Mouse (Mus musculus): Measurements from ENCODE around the gene Tmem208. TPM values are rescaled to one million over a fixed set of nuclear protein-coding genes. Genes with fewer than 3 reads are reported as not detected.

Gene Tmem208
- 23.7 and 24.6 TPM in 2 replicates for polyA plus RNA-seq (2012)

DNA sequence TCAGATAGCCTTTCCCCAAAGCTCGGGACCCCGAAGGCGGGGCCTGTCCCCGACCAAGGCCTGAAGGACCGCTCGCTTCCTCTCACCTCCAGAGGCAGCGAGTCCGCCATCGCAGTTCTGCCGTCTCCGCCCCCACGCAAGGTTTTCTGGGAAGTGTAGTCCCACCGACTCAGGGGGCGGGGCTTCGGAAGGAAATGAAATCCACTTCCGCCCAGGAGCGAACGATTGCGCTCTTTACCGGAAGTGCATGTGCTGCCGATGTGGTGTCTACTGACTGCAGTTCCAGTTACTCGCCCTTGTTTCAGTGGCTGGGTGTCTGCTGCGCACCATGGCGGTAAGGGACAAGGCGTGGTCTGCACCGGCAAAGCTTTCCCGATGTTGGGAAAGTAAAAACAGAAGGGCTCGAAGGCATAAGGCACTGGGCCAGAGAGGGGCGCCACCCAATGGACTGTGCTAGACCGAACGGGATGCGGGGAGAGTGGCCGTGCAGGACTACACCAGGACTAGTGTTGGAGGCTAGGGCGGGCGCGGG is at the start of gene Tmem208, which contains the start of gene Lrrc29:
Tmem208 (plus strand) TSS at position 214 of the 532 bp plus-strand sequence.
Lrrc29 (minus strand) TSS at position 138 of the 532 bp plus-strand sequence.

DNA sequence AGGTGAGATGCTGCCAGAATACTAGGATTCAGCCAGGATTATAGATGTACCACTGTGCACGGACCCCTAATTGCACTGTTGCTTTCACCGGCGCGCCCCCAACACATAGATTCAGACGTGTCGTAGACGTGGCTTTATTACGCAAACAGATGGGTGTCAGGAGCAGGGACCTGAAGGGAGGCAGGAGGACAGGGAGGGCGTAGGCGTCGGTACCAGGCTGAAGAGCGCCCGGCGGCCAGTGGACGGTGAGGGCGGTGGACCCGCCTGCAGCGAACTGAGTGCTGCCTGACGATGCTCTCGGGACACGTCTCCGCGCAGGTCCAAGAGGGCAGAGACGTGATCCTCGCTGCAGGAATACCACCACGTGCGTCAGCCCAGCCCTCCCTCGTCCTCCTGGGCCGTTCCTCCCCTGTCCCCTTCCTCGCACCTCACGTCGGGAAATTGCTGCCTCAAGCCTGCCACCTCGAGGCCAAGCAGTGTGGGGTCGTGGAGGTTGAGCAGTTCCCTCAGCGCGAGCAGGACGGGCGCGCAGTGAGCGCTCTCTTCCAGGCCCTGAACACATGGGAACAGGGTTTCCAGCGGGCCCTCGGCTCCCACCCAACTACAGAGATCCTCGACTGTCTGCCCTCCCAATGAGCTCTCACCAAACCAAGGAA is 36.2 kb upstream of the Tmem208 start, which contains the start of gene 4931428F04Rik:
4931428F04Rik (minus strand) TSS at position 60 of the 656 bp plus-strand sequence.

DNA sequence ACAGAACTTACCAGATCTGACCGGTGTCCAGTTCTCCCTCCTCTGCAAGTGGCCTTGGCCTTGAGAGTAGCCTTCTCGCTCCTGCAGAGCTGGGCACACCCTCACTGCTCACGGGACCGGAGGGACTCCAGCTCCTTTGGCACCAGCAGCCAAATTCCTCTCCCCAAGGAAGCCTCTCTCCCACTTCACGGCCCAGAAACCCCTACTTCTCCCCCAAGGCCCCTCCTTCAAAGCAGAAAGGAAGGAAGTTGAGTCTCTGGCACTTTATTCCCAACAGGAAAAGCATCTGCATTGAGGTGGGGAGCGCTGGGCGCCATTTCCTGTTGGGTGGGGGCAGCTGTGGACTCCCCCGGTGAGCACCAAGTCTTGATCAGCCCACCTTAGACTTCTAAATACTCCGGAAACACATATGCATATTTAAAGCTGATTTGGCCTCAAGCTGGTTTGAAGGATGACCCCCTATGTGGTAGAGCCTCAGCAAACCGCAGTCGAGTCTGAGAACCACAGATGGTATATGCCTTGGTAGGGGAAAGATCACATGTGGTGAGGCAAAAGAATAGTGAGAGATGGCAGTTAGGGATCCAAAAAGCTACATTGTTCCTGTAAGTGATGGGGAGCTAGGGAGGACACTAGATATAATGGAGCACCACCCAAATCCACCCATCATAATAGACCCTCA is 30.1 kb upstream of the Tmem208 start, which contains the start of gene Exoc3l:
Exoc3l (minus strand) TSS at position 207 of the 679 bp plus-strand sequence.

GRCm38 (mm10) chr8:105297511-105298192 is 28.5 kb upstream of the Tmem208 start, which contains the start of gene E2f4:
Gene E2f4 (plus strand): TSS chr8:105297663.

GRCm38 (mm10) chr8:105305211-105306145 is 20.7 kb upstream of the Tmem208 start, which contains the start of gene Elmo3:
Gene Elmo3 (plus strand): TSS chr8:105305601.

GRCm38 (mm10) chr8:105347428-105348221 is 21.5 kb downstream of the Tmem208 start, which contains the start of gene Fhod1:
Gene Fhod1 (minus strand): TSS chr8:105347953.

DNA sequence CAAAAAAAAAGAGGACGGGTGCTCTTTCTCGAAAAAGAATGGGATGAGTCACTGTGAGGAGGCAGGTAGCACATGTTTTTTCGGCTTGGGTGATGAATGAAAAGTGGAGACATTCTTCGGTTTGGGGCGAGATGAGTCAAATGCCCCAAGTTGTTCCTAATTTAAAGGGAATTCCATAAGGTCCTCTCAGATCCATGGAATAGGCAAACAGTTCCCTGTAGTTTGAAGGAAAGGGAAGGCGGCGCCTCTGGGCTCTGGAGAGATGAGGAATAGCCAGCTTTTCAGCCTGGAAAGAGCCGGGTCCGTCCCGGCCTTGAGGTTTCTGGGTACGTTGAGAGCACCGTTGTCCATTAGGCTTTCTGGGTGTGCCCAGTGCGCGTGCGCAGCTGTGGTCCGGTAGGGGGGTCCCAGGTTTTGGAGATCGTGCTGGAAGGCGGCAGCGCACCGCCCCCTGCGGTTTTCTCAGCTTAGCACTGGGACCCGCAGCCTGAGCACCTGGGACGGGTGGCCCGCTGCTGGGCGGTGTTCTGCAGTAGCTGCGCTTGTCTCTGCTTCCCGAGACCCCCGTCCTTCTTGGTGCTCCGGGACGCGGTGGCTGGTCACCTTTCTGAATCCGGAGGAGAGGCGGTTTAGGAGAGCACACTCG is 22.4 kb downstream of the Tmem208 start, which contains the start of gene Slc9a5:
Slc9a5 (plus strand) TSS at position 394 of the 646 bp plus-strand sequence.

GRCm38 (mm10) chr8:105373032-105373431 is 46.9 kb downstream of the Tmem208 start, which contains the start of gene Plekhg4:
Gene Plekhg4 (plus strand): TSS chr8:105373274.

Other genes with a start within 250 kb of the Tmem208 start
- not detected in 2 replicates for gene Ces3b, start 242.6 kb upstream of the Tmem208 start, polyA plus RNA-seq (2012)
- gene Ces4a, start 194.6 kb upstream of the Tmem208 start, polyA plus RNA-seq (2012) = not detected in 2 replicates
- 37.9 and 39.6 TPM in 2 replicates for gene Cbfb, start 155.7 kb upstream of the Tmem208 start, polyA plus RNA-seq (2012)
- gene D230025D16Rik, start 101.2 kb upstream of the Tmem208 start, polyA plus RNA-seq (2012) = 5.9 and 6.6 TPM in 2 replicates
- gene B3gnt9, start 71.2 kb upstream of the Tmem208 start, polyA plus RNA-seq (2012) = 2.3 and 3.5 TPM in 2 replicates
- 29.0 and 32.2 TPM in 2 replicates for gene Tradd, start 61.7 kb upstream of the Tmem208 start, polyA plus RNA-seq (2012)
- 6.1 and 10.2 TPM in 2 replicates for gene Fbxl8, start 61.7 kb upstream of the Tmem208 start, polyA plus RNA-seq (2012)
- gene Hsf4, start 56.6 kb upstream of the Tmem208 start, polyA plus RNA-seq (2012) = 0.05 and 0.12 TPM in 2 replicates
- gene Nol3, start 50.2 kb upstream of the Tmem208 start, polyA plus RNA-seq (2012) = 0.22 TPM in 1 of 2 replicates, not detected in the other
- gene 4931428F04Rik, start 36.5 kb upstream of the Tmem208 start, polyA plus RNA-seq (2012) = 3.8 and 4.6 TPM in 2 replicates
- gene Exoc3l, start 30.3 kb upstream of the Tmem208 start, polyA plus RNA-seq (2012) = 5.4 and 6.5 TPM in 2 replicates
- gene E2f4, start 28.7 kb upstream of the Tmem208 start, polyA plus RNA-seq (2012) = 60.7 and 71.9 TPM in 2 replicates
- gene Elmo3, start 20.8 kb upstream of the Tmem208 start, polyA plus RNA-seq (2012) = 1.5 and 2.0 TPM in 2 replicates
- 1.2 and 1.3 TPM in 2 replicates for gene Lrrc29, start 76 bp upstream of the Tmem208 start, polyA plus RNA-seq (2012)
- gene Fhod1, start 21.6 kb downstream of the Tmem208 start, polyA plus RNA-seq (2012) = 23.7 and 27.7 TPM in 2 replicates
- 2.1 and 2.9 TPM in 2 replicates for gene Slc9a5, start 22.5 kb downstream of the Tmem208 start, polyA plus RNA-seq (2012)
- 0.06 and 0.10 TPM in 2 replicates for gene Plekhg4, start 46.9 kb downstream of the Tmem208 start, polyA plus RNA-seq (2012)
- gene Kctd19, start 87.1 kb downstream of the Tmem208 start, polyA plus RNA-seq (2012) = not detected in 2 replicates
- 0.42 and 0.69 TPM in 2 replicates for gene Lrrc36, start 87.2 kb downstream of the Tmem208 start, polyA plus RNA-seq (2012)
- 1.6 and 2.3 TPM in 2 replicates for gene Tppp3, start 145.2 kb downstream of the Tmem208 start, polyA plus RNA-seq (2012)
- gene Zdhhc1, start 170.5 kb downstream of the Tmem208 start, polyA plus RNA-seq (2012) = 15.9 and 23.7 TPM in 2 replicates
- 0.16 TPM in 1 of 2 replicates, not detected in the other for gene Hsd11b2, start 192.4 kb downstream of the Tmem208 start, polyA plus RNA-seq (2012)
- 44.5 and 45.7 TPM in 2 replicates for gene Atp6v0d1, start 239.7 kb downstream of the Tmem208 start, polyA plus RNA-seq (2012)

Measured in megakaryocyte-erythroid progenitor cell, adult 5 weeks (primary cell).